Mouse (Mus musculus): ENCODE measurements around the gene Man2a1. TPM values are rescaled to one million over a fixed set of nuclear protein-coding genes. Genes with fewer than 3 reads are reported as not detected.

Man2a1 gene
- polyA plus RNA-seq, 1 experiment from 2014 or later: 10.5 TPM

GRCm38 (mm10) chr17:64770277-64770676 is 169.7 kb downstream of the Man2a1 start:
- no peak overlapping the region for H3K27ac ChIP-seq (replicated peaks; ENCODE audit: low read depth, low read length)
- DNase-seq (ENCODE audit: low spot score) (no peak), ATAC-seq (ENCODE audit: low read depth) (no peak)
- no peak overlapping the region for H3K4me2 ChIP-seq (ENCODE audit: low read depth, low read length)
- H3K4me1 ChIP-seq (ENCODE audit: control insufficient read depth, insufficient read depth, low read length): no peaks in the 10 kb centered on the region
- 82% methylated on average over 1 of the region's 1 CpGs for WGBS
- H3K9ac ChIP-seq (ENCODE audit: low read depth, low read length): no peak overlapping the region
- H3K36me3 ChIP-seq (ENCODE audit: control insufficient read depth, insufficient read depth, low read length): no peaks in the 10 kb centered on the region
- no peaks in the 10 kb centered on the region for H3K9me3 ChIP-seq (ENCODE audit: control insufficient read depth, low read length)
- H3K4me3 ChIP-seq (ENCODE audit: low read depth, low read length): no peak overlapping the region
- H3K27me3 ChIP-seq (replicated peaks; ENCODE audit: control insufficient read depth, insufficient read depth, low read length): no peaks in the 10 kb centered on the region

GRCm38 (mm10) chr17:64772611-64773010 is 172.1 kb downstream of the Man2a1 start:
- no peak overlapping the region for H3K4me3 ChIP-seq (ENCODE audit: low read depth, low read length)
- H3K9ac ChIP-seq (ENCODE audit: low read depth, low read length): no peak overlapping the region
- no peaks in the 10 kb centered on the region for H3K27me3 ChIP-seq (replicated peaks; ENCODE audit: control insufficient read depth, insufficient read depth, low read length)
- no peaks in the 10 kb centered on the region for H3K4me1 ChIP-seq (ENCODE audit: control insufficient read depth, insufficient read depth, low read length)
- no peaks in the 10 kb centered on the region for H3K9me3 ChIP-seq (ENCODE audit: control insufficient read depth, low read length)
- no peak for DNase-seq (ENCODE audit: low spot score)
- no peak overlapping the region for H3K4me2 ChIP-seq (ENCODE audit: low read depth, low read length)
- ATAC-seq (ENCODE audit: low read depth): no peak
- H3K36me3 ChIP-seq (ENCODE audit: control insufficient read depth, insufficient read depth, low read length): no peaks in the 10 kb centered on the region
- H3K27ac ChIP-seq (replicated peaks; ENCODE audit: low read depth, low read length): no peak overlapping the region

DNA sequence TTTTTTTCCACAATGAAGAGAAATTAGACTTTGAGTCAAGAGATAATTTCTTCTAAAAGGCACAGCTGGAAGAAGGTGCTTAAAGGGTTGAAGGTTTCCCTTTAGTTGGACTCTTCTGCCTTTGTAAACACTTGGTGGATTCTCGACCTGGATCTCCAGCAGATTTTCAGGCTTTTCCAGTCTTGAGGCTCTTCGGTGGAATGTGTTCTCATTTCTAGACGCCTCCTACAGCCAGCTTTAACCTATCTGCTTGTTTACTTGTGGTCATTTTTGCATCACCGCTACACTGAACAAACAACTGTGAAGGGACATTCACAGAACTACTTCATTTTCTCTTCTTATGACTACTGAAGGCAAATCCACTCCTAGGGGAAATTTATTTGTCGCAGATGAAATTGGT is 173.7 kb downstream of the Man2a1 start:
- Histone ChIP-seq H3K4me2 (ENCODE audit: low read depth, low read length) (no peak overlapping the region), H3K4me3 (ENCODE audit: low read depth, low read length) (no peak overlapping the region), H3K9ac (ENCODE audit: low read depth, low read length) (no peak overlapping the region), H3K27me3 (replicated peaks; ENCODE audit: control insufficient read depth, insufficient read depth, low read length) (no peaks in the 10 kb centered on the region), H3K36me3 (ENCODE audit: control insufficient read depth, insufficient read depth, low read length) (no peaks in the 10 kb centered on the region), H3K9me3 (ENCODE audit: control insufficient read depth, low read length) (no peaks in the 10 kb centered on the region), H3K27ac (replicated peaks; ENCODE audit: low read depth, low read length) (no peak overlapping the region), H3K4me1 (ENCODE audit: control insufficient read depth, insufficient read depth, low read length) (no peaks in the 10 kb centered on the region)
- ATAC-seq (ENCODE audit: low read depth) (no peak), DNase-seq (ENCODE audit: low spot score) (no peak)
- WGBS: 76% methylated on average over 5 of the region's 5 CpGs

- Histone ChIP-seq H3K27me3 (replicated peaks; ENCODE audit: control insufficient read depth, insufficient read depth, low read length) (no peaks in the 10 kb centered on the region), H3K9ac (ENCODE audit: low read depth, low read length) (no peak overlapping the region), H3K4me1 (ENCODE audit: control insufficient read depth, insufficient read depth, low read length) (0 out of 2 replicates have a peak, but pooled peaks cover 4% of the 10 kb centered on the region), H3K36me3 (ENCODE audit: control insufficient read depth, insufficient read depth, low read length) (no peaks in the 10 kb centered on the region), H3K9me3 (ENCODE audit: control insufficient read depth, low read length) (no peaks in the 10 kb centered on the region), H3K4me2 (ENCODE audit: low read depth, low read length) (no peak overlapping the region), H3K27ac (replicated peaks; ENCODE audit: low read depth, low read length) (no peak overlapping the region), H3K4me3 (ENCODE audit: low read depth, low read length) (no peak overlapping the region)
- ATAC-seq (ENCODE audit: low read depth): no peak
- no peak for DNase-seq (ENCODE audit: low spot score)
- 74% methylated on average over 3 of the region's 3 CpGs for WGBS
Observed at GRCm38 (mm10) chr17:64778300-64778699, 177.8 kb downstream of the Man2a1 start.

- no peaks in the 10 kb centered on the region for H3K36me3 ChIP-seq (ENCODE audit: control insufficient read depth, insufficient read depth, low read length)
- ATAC-seq (ENCODE audit: low read depth) (no peak), DNase-seq (ENCODE audit: low spot score) (no peak)
- no peaks in the 10 kb centered on the region for H3K9me3 ChIP-seq (ENCODE audit: control insufficient read depth, low read length)
- WGBS: 94% methylated on average over 12 of the region's 12 CpGs
- no peak overlapping the region for H3K9ac ChIP-seq (ENCODE audit: low read depth, low read length)
- 0 out of 2 replicates have a peak, but pooled peaks cover 4% of the 10 kb centered on the region for H3K4me1 ChIP-seq (ENCODE audit: control insufficient read depth, insufficient read depth, low read length)
- no peak overlapping the region for H3K4me2 ChIP-seq (ENCODE audit: low read depth, low read length)
- H3K27me3 ChIP-seq (replicated peaks; ENCODE audit: control insufficient read depth, insufficient read depth, low read length): no peaks in the 10 kb centered on the region
- H3K27ac ChIP-seq (replicated peaks; ENCODE audit: low read depth, low read length): no peak overlapping the region
- H3K4me3 ChIP-seq (ENCODE audit: low read depth, low read length): no peak overlapping the region
Observed at GRCm38 (mm10) chr17:64778756-64779155, 178.2 kb downstream of the Man2a1 start.

DNA sequence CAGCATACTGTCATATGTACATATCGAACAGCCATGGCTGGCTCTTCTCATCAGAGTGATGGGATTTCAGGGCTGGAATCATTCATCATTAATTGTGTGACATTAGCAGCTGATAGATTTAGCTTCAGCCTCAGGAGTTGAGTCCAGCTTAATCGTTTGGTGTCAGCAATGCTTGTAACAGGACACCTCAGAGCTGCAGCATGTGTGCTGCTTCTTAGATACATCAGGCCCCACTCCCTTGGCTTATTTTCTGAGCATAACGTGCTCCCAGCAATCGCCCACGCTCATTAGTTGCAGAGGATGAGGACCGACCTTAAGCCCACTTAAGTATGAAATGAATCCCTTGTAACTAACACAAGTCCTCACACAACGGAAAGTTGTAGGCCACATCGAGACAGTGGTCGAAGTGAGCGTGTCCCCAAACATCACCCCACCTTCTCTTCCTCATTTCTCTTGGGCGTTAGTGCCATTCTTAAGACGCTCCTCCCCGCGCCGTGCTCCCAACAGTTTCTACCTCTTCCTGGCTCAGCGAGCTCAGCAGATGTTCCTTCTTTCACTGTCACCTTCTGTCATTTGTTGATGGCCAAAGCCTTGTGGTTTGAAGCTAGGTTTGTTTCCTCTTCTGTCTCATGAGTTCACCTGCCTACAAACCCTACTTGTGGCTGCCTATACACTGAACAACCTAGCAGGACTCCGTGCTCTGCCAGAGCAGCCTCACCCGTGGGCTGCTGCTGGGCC is 180.4 kb downstream of the Man2a1 start:
- 63% methylated on average over 18 of the region's 18 CpGs for WGBS
- peak; percentile 60 for DNase-seq (ENCODE audit: low spot score)
- Histone ChIP-seq H3K4me1 (ENCODE audit: control insufficient read depth, insufficient read depth, low read length) (0 out of 2 replicates have a peak, but pooled peaks cover 4% of the 10 kb centered on the region), H3K4me2 (ENCODE audit: low read depth, low read length) (no peak overlapping the region), H3K27me3 (replicated peaks; ENCODE audit: control insufficient read depth, insufficient read depth, low read length) (no peaks in the 10 kb centered on the region), H3K9me3 (ENCODE audit: control insufficient read depth, low read length) (no peaks in the 10 kb centered on the region), H3K27ac (replicated peaks; ENCODE audit: low read depth, low read length) (no peak overlapping the region), H3K9ac (ENCODE audit: low read depth, low read length) (no peak overlapping the region), H3K36me3 (ENCODE audit: control insufficient read depth, insufficient read depth, low read length) (no peaks in the 10 kb centered on the region), H3K4me3 (ENCODE audit: low read depth, low read length) (no peak overlapping the region)
- no peak for ATAC-seq (ENCODE audit: low read depth)

DNA sequence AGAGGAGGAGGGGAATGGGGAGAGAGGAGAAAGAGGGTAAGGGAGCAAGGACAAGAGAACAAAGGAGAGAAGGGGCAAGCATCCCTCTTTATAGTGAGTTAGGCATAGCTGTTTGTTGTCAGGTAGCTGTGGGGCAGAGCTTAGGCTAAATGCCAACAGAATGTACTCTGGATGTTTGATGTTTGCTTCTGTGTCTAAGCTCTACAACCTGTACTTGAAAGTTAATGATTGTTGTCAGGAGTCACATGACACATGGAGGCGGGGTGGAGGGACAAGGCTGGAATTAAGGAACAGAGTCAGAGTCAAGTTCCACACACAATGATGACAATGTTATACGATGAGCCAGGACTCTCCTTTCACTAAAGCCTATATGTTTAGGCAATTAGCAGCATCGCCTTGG is 181.8 kb downstream of the Man2a1 start:
- ATAC-seq (ENCODE audit: low read depth): no peak
- no peak for DNase-seq (ENCODE audit: low spot score)
- Histone ChIP-seq H3K9ac (ENCODE audit: low read depth, low read length) (no peak overlapping the region), H3K4me3 (ENCODE audit: low read depth, low read length) (no peak overlapping the region), H3K27ac (replicated peaks; ENCODE audit: low read depth, low read length) (no peak overlapping the region), H3K4me1 (ENCODE audit: control insufficient read depth, insufficient read depth, low read length) (0 out of 2 replicates have a peak, but pooled peaks cover 4% of the 10 kb centered on the region), H3K36me3 (ENCODE audit: control insufficient read depth, insufficient read depth, low read length) (no peaks in the 10 kb centered on the region), H3K27me3 (replicated peaks; ENCODE audit: control insufficient read depth, insufficient read depth, low read length) (no peaks in the 10 kb centered on the region), H3K9me3 (ENCODE audit: control insufficient read depth, low read length) (no peaks in the 10 kb centered on the region), H3K4me2 (ENCODE audit: low read depth, low read length) (no peak overlapping the region)
- 70% methylated on average over 3 of the region's 3 CpGs for WGBS

GRCm38 (mm10) chr17:64785961-64786360 is 185.4 kb downstream of the Man2a1 start:
- no peaks in the 10 kb centered on the region for H3K27me3 ChIP-seq (replicated peaks; ENCODE audit: control insufficient read depth, insufficient read depth, low read length)
- WGBS: 26% methylated on average over 1 of the region's 1 CpGs
- no peak overlapping the region for H3K9ac ChIP-seq (ENCODE audit: low read depth, low read length)
- H3K9me3 ChIP-seq (ENCODE audit: control insufficient read depth, low read length): no peaks in the 10 kb centered on the region
- H3K27ac ChIP-seq (replicated peaks; ENCODE audit: low read depth, low read length): no peak overlapping the region
- DNase-seq (ENCODE audit: low spot score): no peak
- no peak for ATAC-seq (ENCODE audit: low read depth)
- H3K36me3 ChIP-seq (ENCODE audit: control insufficient read depth, insufficient read depth, low read length): no peaks in the 10 kb centered on the region
- no peak overlapping the region for H3K4me3 ChIP-seq (ENCODE audit: low read depth, low read length)
- H3K4me2 ChIP-seq (ENCODE audit: low read depth, low read length): no peak overlapping the region
- H3K4me1 ChIP-seq (ENCODE audit: control insufficient read depth, insufficient read depth, low read length): 0 out of 2 replicates have a peak, but pooled peaks cover 2% of the 10 kb centered on the region

DNA sequence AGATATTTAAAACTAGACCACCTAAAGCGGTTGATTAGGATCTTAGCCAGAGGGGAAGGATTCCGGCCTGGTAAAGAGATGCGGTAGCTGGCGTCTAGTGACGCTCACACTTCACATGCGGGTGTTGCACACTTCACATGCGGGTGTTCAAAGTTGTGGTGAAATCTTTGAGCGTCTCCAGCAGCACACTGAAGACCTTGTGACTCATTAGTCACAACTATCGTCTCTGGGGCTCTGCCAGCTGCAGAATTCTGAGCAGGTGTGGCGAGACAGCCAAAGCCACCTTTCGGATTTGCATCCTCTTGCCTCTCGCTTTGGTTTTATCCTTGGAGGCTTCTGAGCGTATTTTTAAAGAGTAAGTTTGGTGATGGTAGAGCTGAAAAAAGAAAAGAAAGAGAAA is 187.8 kb downstream of the Man2a1 start:
- no peaks in the 10 kb centered on the region for H3K27me3 ChIP-seq (replicated peaks; ENCODE audit: control insufficient read depth, insufficient read depth, low read length)
- no peak overlapping the region for H3K27ac ChIP-seq (replicated peaks; ENCODE audit: low read depth, low read length)
- no peaks in the 10 kb centered on the region for H3K36me3 ChIP-seq (ENCODE audit: control insufficient read depth, insufficient read depth, low read length)
- no peak overlapping the region for H3K4me3 ChIP-seq (ENCODE audit: low read depth, low read length)
- 84% methylated on average over 13 of the region's 13 CpGs for WGBS
- H3K4me1 ChIP-seq (ENCODE audit: control insufficient read depth, insufficient read depth, low read length): no peaks in the 10 kb centered on the region
- H3K4me2 ChIP-seq (ENCODE audit: low read depth, low read length): no peak overlapping the region
- ATAC-seq (ENCODE audit: low read depth) (no peak), DNase-seq (ENCODE audit: low spot score) (no peak)
- H3K9me3 ChIP-seq (ENCODE audit: control insufficient read depth, low read length): no peaks in the 10 kb centered on the region
- no peak overlapping the region for H3K9ac ChIP-seq (ENCODE audit: low read depth, low read length)
